Mouse (Mus musculus) cerebellum, adult 18-20 months (tissue): ENCODE measurements around the gene Ddx56.
"Not testable (repeated sequence)": the region's sequence is repeated elsewhere in the genome, so short reads cannot be mapped to it uniquely, and the experiment has no call there.

Experiments used
- DNase-seq, 2 experiments: peaks; one replicate each; pipeline ENCODE4 v3.0.0; 2021

Gene Ddx56

GRCm38 (mm10) chr11:6261434-6262082 lies 6.0 kb downstream of the Ddx56 start:
- DNase-seq, result peak; percentile 76 to 81

- DNase-seq, result no peak
Measured at GRCm38 (mm10) chr11:6259413-6259812, 8.2 kb downstream of the Ddx56 start.

GRCm38 (mm10) chr11:6256490-6257072 lies 11.0 kb downstream of the Ddx56 start:
- no peak for DNase-seq

DNA sequence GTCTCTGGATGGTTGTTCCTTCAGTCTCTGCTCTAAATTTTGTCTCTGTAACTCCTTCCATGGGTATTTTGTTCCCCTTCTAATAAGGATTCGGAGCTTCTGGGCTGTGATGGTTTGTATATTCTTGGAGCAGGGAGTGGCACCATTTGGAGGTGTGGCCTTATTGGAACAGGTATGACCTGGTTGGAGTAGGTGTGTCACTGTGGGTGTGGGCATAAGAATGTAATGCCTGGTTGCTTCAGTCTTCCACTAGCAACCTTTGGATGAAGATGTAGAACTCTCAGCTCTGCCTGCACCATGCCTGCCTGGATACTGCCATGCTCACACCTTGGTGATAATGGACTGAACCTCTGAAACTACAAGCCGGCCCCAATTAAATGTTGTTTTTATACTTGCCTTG lies 13.0 kb downstream of the Ddx56 start:
- DNase-seq, result not testable (repeated sequence)

GRCm38 (mm10) chr11:6252824-6253223 lies 14.7 kb downstream of the Ddx56 start:
- no peak for DNase-seq

GRCm38 (mm10) chr11:6252248-6252647 lies 15.3 kb downstream of the Ddx56 start:
- no peak for DNase-seq

GRCm38 (mm10) chr11:6244707-6245106 lies 22.9 kb downstream of the Ddx56 start:
- DNase-seq, result no peak

- no peak for DNase-seq
Measured at GRCm38 (mm10) chr11:6233025-6233424, 34.5 kb downstream of the Ddx56 start.

- no peak for DNase-seq
Measured at GRCm38 (mm10) chr11:6230012-6230411, 37.6 kb downstream of the Ddx56 start, which contains the start of gene Npc1l1. Gene Npc1l1, minus strand, starts transcription at chr11:6230143.

DNA sequence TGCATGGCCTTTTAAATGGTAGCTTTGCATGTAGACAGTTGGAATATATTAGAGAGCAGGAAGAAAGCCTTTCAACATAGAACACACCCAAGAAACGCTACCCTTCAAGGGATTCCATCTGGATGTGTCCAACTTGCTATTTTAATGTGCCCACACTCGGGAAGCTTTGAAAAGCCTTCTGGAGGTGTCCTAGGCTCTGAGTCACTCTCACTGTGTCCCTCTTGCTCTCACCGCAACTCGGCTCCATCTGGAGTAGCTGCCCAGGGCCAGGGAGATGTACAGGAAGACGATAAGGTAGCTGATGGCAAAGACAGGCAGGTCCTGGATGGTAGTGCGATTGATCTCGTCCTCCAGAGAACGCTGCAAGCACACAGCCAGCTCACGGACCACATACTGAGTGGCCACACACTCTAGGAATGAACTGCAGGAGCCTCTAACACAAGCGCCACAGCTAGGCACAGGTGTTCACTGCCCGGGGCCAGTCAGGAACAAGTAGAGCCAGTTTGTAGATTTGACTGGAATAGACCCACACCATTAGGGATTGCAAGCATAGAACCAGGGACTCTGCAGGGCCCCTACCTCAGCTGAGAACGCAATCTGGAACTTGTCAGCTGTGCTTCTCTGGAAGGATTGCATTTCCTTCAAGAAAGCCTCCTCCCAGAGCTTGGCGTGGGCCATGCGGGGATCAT lies 42.9 kb downstream of the Ddx56 start:
- DNase-seq, result no peak

- DNase-seq, result no peak
Measured at GRCm38 (mm10) chr11:6222187-6222586, 45.4 kb downstream of the Ddx56 start.

DNA sequence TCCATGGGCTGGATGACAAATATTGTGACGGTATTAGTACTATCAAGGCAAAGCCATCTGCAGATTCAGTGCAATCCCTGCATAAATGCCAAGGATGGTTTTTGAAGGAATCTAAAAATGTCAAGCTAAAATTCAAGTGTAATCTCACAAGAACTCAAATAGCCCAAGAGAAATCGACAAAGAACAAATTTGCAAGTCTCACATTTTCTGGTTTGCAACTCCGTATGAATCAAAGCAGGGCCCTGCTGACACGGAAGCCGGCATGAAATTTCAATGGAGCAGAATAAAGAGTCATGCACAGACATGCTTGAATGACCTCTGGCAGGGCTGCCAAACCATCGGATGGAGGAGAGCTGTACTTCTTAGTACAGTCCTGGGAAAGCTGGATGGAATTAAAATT lies 47.6 kb downstream of the Ddx56 start:
- DNase-seq, result no peak

GRCm38 (mm10) chr11:6218189-6218896 lies 49.2 kb downstream of the Ddx56 start:
- DNase-seq, result no peak

DNA sequence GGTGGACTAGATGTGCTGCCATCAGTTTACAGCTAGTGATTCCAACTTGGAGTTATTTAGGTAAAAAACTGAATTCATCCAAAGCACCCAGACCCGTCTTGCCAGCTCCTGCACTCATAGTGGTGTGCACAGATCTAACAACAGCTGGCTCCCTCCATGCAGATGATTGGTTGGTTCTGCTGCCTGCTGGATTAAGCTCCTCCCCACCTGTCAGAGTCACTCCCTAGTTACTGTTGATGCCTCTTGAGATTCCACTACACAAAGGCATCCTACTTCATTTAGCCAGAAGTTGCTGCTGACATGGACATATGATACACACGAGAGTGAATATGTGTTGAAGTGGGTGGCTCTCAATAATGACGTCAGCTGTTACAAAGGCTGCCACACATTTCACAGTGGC lies 50.7 kb downstream of the Ddx56 start:
- no peak for DNase-seq
